Mouse (Mus musculus) embryonic facial prominence, embryonic 12.5 days (tissue): ENCODE measurements around the gene Shld1. TPM values are rescaled to one million over a fixed set of nuclear protein-coding genes. Genes with fewer than 3 reads are reported as not detected.
A peak's percentile ranks its signal among the peaks of the same experiment; 100 is the strongest.

Source experiments
- ATAC-seq: fragments of 200-750 bp; cut with Nextera tagmentation; 2 replicates; pipeline ENCODE4 v1.8.0; 2017; ENCODE audit not compliant: insufficient number of reproducible peaks, insufficient read depth, low FRiP score, low TSS enrichment
- H3K27ac ChIP-seq: fragments of 300-500 bp; sonication (generic); 2 replicates; pipeline ENCODE4 v1.5.1; 2016; ENCODE audit warnings: mild to moderate bottlenecking
- H3K27me3 ChIP-seq: fragments of 300-500 bp; sonication (generic); 2 replicates; pipeline ENCODE4 v1.6.1; 2016; ENCODE audit warnings: mild to moderate bottlenecking, moderate library complexity
- H3K36me3 ChIP-seq: fragments of 300-500 bp; sonication (generic); 2 replicates; pipeline ENCODE4 v1.6.1; 2016; ENCODE audit warnings: mild to moderate bottlenecking
- H3K4me1 ChIP-seq: fragments of 300-500 bp; sonication (generic); 2 replicates; pipeline ENCODE4 v1.6.1; 2016
- H3K4me2 ChIP-seq: fragments of 300-500 bp; sonication (generic); replicated peaks from 2 replicates; pipeline ENCODE4 v1.6.1; 2016; ENCODE audit warnings: mild to moderate bottlenecking, moderate library complexity
- H3K4me3 ChIP-seq: fragments of 300-500 bp; sonication (generic); 2 replicates; pipeline ENCODE4 v1.5.1; 2016; ENCODE audit warnings: mild to moderate bottlenecking
- H3K9ac ChIP-seq: fragments of 300-500 bp; sonication (generic); 2 replicates; pipeline ENCODE4 v1.6.1; 2016; ENCODE audit warnings: mild to moderate bottlenecking, moderate library complexity
- H3K9me3 ChIP-seq: fragments of 300-500 bp; sonication (generic); 2 replicates; pipeline ENCODE4 v1.6.1; 2016; ENCODE audit warnings: mild to moderate bottlenecking, moderate library complexity
- WGBS: fragments of 180-500 bp; shearing (Covaris S2); methylation state at CpG from one replicate; pipeline ENCODE4 v1.1.7; 2016; 5-methylcytosine and 5-hydroxymethylcytosine counted together
- polyA plus RNA-seq: library from polyadenylated mRNA; unstranded; fragments of >200 nt; fragmentation: Nextera tagmentation; extraction: Ambion mirVana; gene quantifications from 2 replicates; pipeline ENCODE4 v1.2.1, GENCODE M21; 2016

Shld1 gene
- polyA plus RNA-seq, 1 experiment from 2014 or later = 14.3 TPM

GRCm38 (mm10) chr2:132780978-132781377, 94.2 kb downstream of the Shld1 start, which contains the start of gene Chgb:
Gene Chgb, plus strand, starts transcription at chr2:132781278.
- Histone ChIP-seq H3K9me3 (no peaks in the 10 kb centered on the region), H3K27me3 (peaks cover 8% of the 10 kb centered on the region; the same call in 1 of the 2 replicates), H3K27ac (0 out of 2 replicates have a peak within 1 kb of the TSS, but pooled peaks have one; percentile 0), H3K9ac (no peak within 1 kb of the TSS), H3K4me1 (0 out of 2 replicates have a peak, but pooled peaks cover 4% of the 10 kb centered on the region), H3K4me3 (peak within 1 kb of the TSS; percentile 40), H3K4me2 (peak within 1 kb of the TSS; percentile 79), H3K36me3 (no peaks in the 10 kb centered on the region)
- no peak for ATAC-seq
- WGBS = 7% methylated on average over 4 of the region's 4 CpGs

- Histone ChIP-seq H3K4me2 (peak overlapping the region; percentile 79), H3K4me1 (0 out of 2 replicates have a peak, but pooled peaks cover 4% of the 10 kb centered on the region), H3K4me3 (peak overlapping the region; percentile 40), H3K36me3 (no peaks in the 10 kb centered on the region), H3K27me3 (peaks cover 8% of the 10 kb centered on the region; the same call in 1 of the 2 replicates), H3K27ac (0 out of 2 replicates have a peak overlapping the region, but pooled peaks have one; percentile 0), H3K9ac (no peak overlapping the region), H3K9me3 (no peaks in the 10 kb centered on the region)
- WGBS = 1% methylated on average over 40 of the region's 41 CpGs
- ATAC-seq = peak; percentile 99
These were observed 94.8 kb downstream of the Shld1 start for GRCm38 (mm10) chr2:132781439-132782068.

- no peaks in the 10 kb centered on the region for H3K9me3 ChIP-seq
- WGBS = 81% methylated on average over 6 of the region's 6 CpGs
- H3K4me1 ChIP-seq = 0 out of 2 replicates have a peak, but pooled peaks cover 4% of the 10 kb centered on the region
- no peak overlapping the region for H3K27ac ChIP-seq
- no peak overlapping the region for H3K4me2 ChIP-seq
- no peak for ATAC-seq
- peaks cover 8% of the 10 kb centered on the region; the same call in 1 of the 2 replicates for H3K27me3 ChIP-seq
- H3K9ac ChIP-seq = no peak overlapping the region
- no peaks in the 10 kb centered on the region for H3K36me3 ChIP-seq
- H3K4me3 ChIP-seq = no peak overlapping the region
These were observed 97.3 kb downstream of the Shld1 start for GRCm38 (mm10) chr2:132784039-132784438.

GRCm38 (mm10) chr2:132793441-132794203, 106.9 kb downstream of the Shld1 start:
- WGBS = 85% methylated on average over 19 of the region's 19 CpGs
- Histone ChIP-seq H3K9ac (no peak overlapping the region), H3K4me3 (no peak overlapping the region), H3K27me3 (no peaks in the 10 kb centered on the region), H3K27ac (no peak overlapping the region), H3K4me1 (no peaks in the 10 kb centered on the region), H3K9me3 (no peaks in the 10 kb centered on the region), H3K4me2 (no peak overlapping the region), H3K36me3 (no peaks in the 10 kb centered on the region)
- no peak for ATAC-seq

- no peak overlapping the region for H3K9ac ChIP-seq
- no peaks in the 10 kb centered on the region for H3K27me3 ChIP-seq
- H3K36me3 ChIP-seq = no peaks in the 10 kb centered on the region
- no peak for ATAC-seq
- 85% methylated on average over 7 of the region's 7 CpGs for WGBS
- no peaks in the 10 kb centered on the region for H3K4me1 ChIP-seq
- no peak overlapping the region for H3K4me2 ChIP-seq
- H3K4me3 ChIP-seq = no peak overlapping the region
- H3K9me3 ChIP-seq = no peaks in the 10 kb centered on the region
- H3K27ac ChIP-seq = no peak overlapping the region
These were observed 107.5 kb downstream of the Shld1 start for GRCm38 (mm10) chr2:132794204-132794586.

Other genes with a start within 250 kb of the Shld1 start
- gene Gpcpd1, start 99.2 kb upstream of the Shld1 start, polyA plus RNA-seq = 59.8 and 61.8 TPM in 2 replicates
- gene Chgb, start 94.3 kb downstream of the Shld1 start, polyA plus RNA-seq = 2.1 and 2.4 TPM in 2 replicates
- 31.0 and 38.1 TPM in 2 replicates for gene Trmt6, start 129.1 kb downstream of the Shld1 start, polyA plus RNA-seq
- 18.4 and 20.3 TPM in 2 replicates for gene Mcm8, start 129.2 kb downstream of the Shld1 start, polyA plus RNA-seq
- 26.8 and 33.1 TPM in 2 replicates for gene Crls1, start 159.7 kb downstream of the Shld1 start, polyA plus RNA-seq
- 0.22 and 0.33 TPM in 2 replicates for gene Lrrn4, start 194.0 kb downstream of the Shld1 start, polyA plus RNA-seq